Mouse (Mus musculus) MEL (cell line): ENCODE results near the gene Tmem108. TPM values are rescaled to one million over a fixed set of nuclear protein-coding genes. Genes with fewer than 3 reads are reported as not detected.

Source experiments
- DNase-seq: peaks from one replicate; pipeline ENCODE4 v3.0.0; 2011; ENCODE audit warnings: low read depth, low spot score
- H3K27ac ChIP-seq: 2 replicates; pipeline ENCODE4 v1.5.1; 2012; ENCODE audit warnings: low read depth, mild to moderate bottlenecking, control low read depth, low read length, moderate library complexity; ENCODE audit not compliant: control insufficient read depth
- H3K27me3 ChIP-seq, 2 experiments: fragments of 150-350 bp in 1 of 2; sonication (generic) in 1 of 2; 2 replicates each; pipeline ENCODE4 v1.6.1; 2012; ENCODE audit warnings: low read length in 2 of 2, mild to moderate bottlenecking in 2 of 2, improper control_type of control experiment in 1 of 2, moderate library complexity in 1 of 2; ENCODE audit not compliant: insufficient read depth in 2 of 2, control insufficient read depth in 1 of 2
- H3K36me3 ChIP-seq, 2 experiments: 2 replicates each; pipeline ENCODE4 v1.6.1; 2012 to 2014; ENCODE audit warnings: low read length in 2 of 2, improper control_type of control experiment in 1 of 2, inconsistent platforms in 1 of 2, mild to moderate bottlenecking in 1 of 2; ENCODE audit not compliant: insufficient read depth in 2 of 2, control insufficient read depth in 1 of 2
- H3K4me1 ChIP-seq, 2 experiments: fragments of 150-350 bp in 1 of 2; sonication (generic) in 1 of 2; 2 replicates each; pipeline ENCODE4 v1.6.1; 2012; ENCODE audit warnings: low read length in 2 of 2, improper control_type of control experiment in 1 of 2, mild to moderate bottlenecking in 1 of 2; ENCODE audit not compliant: insufficient read depth in 2 of 2, control insufficient read depth in 1 of 2
- H3K4me3 ChIP-seq, 2 experiments: fragments of 150-350 bp in 1 of 2; sonication (generic) in 1 of 2; 2 replicates each; pipeline ENCODE4 v1.5.1; 2012; ENCODE audit warnings: low read depth in 2 of 2, low read length in 2 of 2, mild to moderate bottlenecking in 2 of 2, moderate library complexity in 2 of 2, control low read depth in 1 of 2, improper control_type of control experiment in 1 of 2; ENCODE audit not compliant: control insufficient read depth in 1 of 2, insufficient read depth in 1 of 2
- H3K79me2 ChIP-seq: 2 replicates; pipeline ENCODE4 v1.6.1; 2012; ENCODE audit warnings: mild to moderate bottlenecking, low read length, moderate library complexity; ENCODE audit not compliant: control insufficient read depth, poor library complexity, insufficient read depth
- H3K9ac ChIP-seq: 2 replicates; pipeline ENCODE4 v1.6.1; 2012; ENCODE audit warnings: low read depth, mild to moderate bottlenecking, control low read depth, low read length, moderate library complexity; ENCODE audit not compliant: control insufficient read depth, poor library complexity, severe bottlenecking
- H3K9me3 ChIP-seq: fragments of 150-350 bp; sonication (generic); replicated peaks from 2 replicates; pipeline ENCODE4 v1.6.1; 2012; ENCODE audit warnings: mild to moderate bottlenecking, low read length, improper control_type of control experiment, moderate library complexity; ENCODE audit not compliant: insufficient read depth
- BHLHE40 ChIP-seq: IDR thresholded peaks from 2 replicates; pipeline ENCODE4 v1.6.1; 2012; ENCODE audit warnings: low read depth, mild to moderate bottlenecking, inconsistent platforms, low read length, improper control_type of control experiment, borderline replicate concordance
- ELF1 ChIP-seq: IDR thresholded peaks from 2 replicates; pipeline ENCODE4 v1.6.1; 2014; ENCODE audit warnings: low read depth, mild to moderate bottlenecking, inconsistent platforms, low read length, improper control_type of control experiment, moderate library complexity
- EP300 ChIP-seq, 2 experiments: IDR thresholded peaks; 2 replicates each; pipeline ENCODE4 v1.6.1; 2011; ENCODE audit warnings: improper control_type of control experiment in 2 of 2, low read length in 2 of 2, low read depth in 1 of 2, mild to moderate bottlenecking in 1 of 2
- HCFC1 ChIP-seq: IDR thresholded peaks from 2 replicates; pipeline ENCODE4 v1.6.1; 2012; ENCODE audit warnings: low read depth, mild to moderate bottlenecking, inconsistent platforms, low read length, improper control_type of control experiment, moderate library complexity
- KAT2A ChIP-seq: conservative IDR thresholded peaks from 2 replicates; pipeline ENCODE4 v1.6.1; 2012; ENCODE audit warnings: low read depth, low read length, improper control_type of control experiment, inconsistent platforms
- MAZ ChIP-seq: IDR thresholded peaks from 2 replicates; pipeline ENCODE4 v1.6.1; 2012; ENCODE audit warnings: low read depth, mild to moderate bottlenecking, inconsistent platforms, low read length, improper control_type of control experiment
- MEF2A ChIP-seq: IDR thresholded peaks from 2 replicates; pipeline ENCODE4 v1.6.1; 2014; ENCODE audit warnings: low read depth, mild to moderate bottlenecking, inconsistent platforms, low read length, improper control_type of control experiment; ENCODE audit not compliant: poor library complexity, insufficient replicate concordance, severe bottlenecking; ENCODE audit errors: extremely low read depth
- MYB ChIP-seq: IDR thresholded peaks from 2 replicates; pipeline ENCODE4 v1.6.1; 2011; ENCODE audit warnings: mild to moderate bottlenecking, low read depth, low read length, improper control_type of control experiment
- MYC ChIP-seq: IDR thresholded peaks from 2 replicates; pipeline ENCODE4 v1.6.1; 2011; ENCODE audit warnings: low read depth, mild to moderate bottlenecking, low read length, improper control_type of control experiment, moderate library complexity
- NRF1 ChIP-seq: IDR thresholded peaks from 2 replicates; pipeline ENCODE4 v1.6.1; 2014; ENCODE audit warnings: low read depth, mild to moderate bottlenecking, inconsistent platforms, low read length, improper control_type of control experiment, moderate library complexity; ENCODE audit not compliant: poor library complexity, insufficient read depth, severe bottlenecking
- POLR2A ChIP-seq, 2 experiments: IDR thresholded peaks; 2 replicates each; pipeline ENCODE4 v1.6.1; 2011 to 2012; ENCODE audit warnings: low read length in 2 of 2, mild to moderate bottlenecking in 2 of 2, control low read depth in 1 of 2, improper control_type of control experiment in 1 of 2, low read depth in 1 of 2, moderate library complexity in 1 of 2; ENCODE audit not compliant: control insufficient read depth in 1 of 2, insufficient read depth in 1 of 2, poor library complexity in 1 of 2
- POLR2AphosphoS5 ChIP-seq: IDR thresholded peaks from 2 replicates; pipeline ENCODE4 v1.6.1; 2012; ENCODE audit warnings: low read depth, borderline replicate concordance, mild to moderate bottlenecking, inconsistent platforms, low read length, moderate library complexity, mixed read lengths
- SIN3A ChIP-seq: IDR thresholded peaks from 2 replicates; pipeline ENCODE4 v1.6.1; 2012; ENCODE audit warnings: low read length, improper control_type of control experiment, inconsistent platforms
- TAL1 ChIP-seq: IDR thresholded peaks from 2 replicates; pipeline ENCODE4 v1.6.1; 2012; ENCODE audit warnings: mild to moderate bottlenecking, inconsistent platforms, low read length, moderate library complexity, mixed read lengths
- TBP ChIP-seq: IDR thresholded peaks from 2 replicates; pipeline ENCODE4 v1.8.0; 2011; ENCODE audit warnings: low read depth, low read length, improper control_type of control experiment
- TCF12 ChIP-seq: IDR thresholded peaks from 2 replicates; pipeline ENCODE4 v1.6.1; 2014; ENCODE audit warnings: low read depth, mild to moderate bottlenecking, inconsistent platforms, low read length, improper control_type of control experiment, moderate library complexity
- USF1 ChIP-seq: IDR thresholded peaks from 2 replicates; pipeline ENCODE4 v1.6.1; 2014; ENCODE audit warnings: low read depth, mild to moderate bottlenecking, inconsistent platforms, low read length, improper control_type of control experiment, moderate library complexity
- USF2 ChIP-seq, 2 experiments: IDR thresholded peaks; 2 replicates each; pipeline ENCODE4 v1.6.1; 2011 to 2012; ENCODE audit warnings: improper control_type of control experiment in 2 of 2, low read length in 2 of 2, borderline replicate concordance in 1 of 2, inconsistent platforms in 1 of 2, low read depth in 1 of 2, mild to moderate bottlenecking in 1 of 2; ENCODE audit not compliant: insufficient read depth in 1 of 2
- ZKSCAN1 ChIP-seq: IDR thresholded peaks from 2 replicates; pipeline ENCODE4 v1.6.1; 2012; ENCODE audit warnings: low read depth, mild to moderate bottlenecking, inconsistent platforms, low read length, improper control_type of control experiment, moderate library complexity
- ZNF384 ChIP-seq: IDR thresholded peaks from 2 replicates; pipeline ENCODE4 v1.6.1; 2012; ENCODE audit warnings: low read depth, mild to moderate bottlenecking, inconsistent platforms, low read length, improper control_type of control experiment
- polyA plus RNA-seq, 2 experiments: library from polyadenylated mRNA; stranded (reverse) in 1 of 2; unstranded in 1 of 2; fragments of >175 nt in 1 of 2; fragments of >200 nt in 1 of 2; gene quantifications; 2 replicates each; pipeline versions ENCODE4 v1.2.1 to v1.2.4; 2012; ENCODE audit warnings: low replicate concordance in 2 of 2, low read depth in 1 of 2; ENCODE audit not compliant: insufficient read length in 2 of 2, insufficient read depth in 1 of 2, missing spikeins in 1 of 2
- total RNA-seq: library from RNA; depleted of rRNA; stranded (reverse); fragments of 300-350 nt; gene quantifications from 2 replicates; pipeline ENCODE4 v1.2.3, GENCODE M21; 2012

Gene Tmem108
- total and polyA plus RNA-seq, 3 experiments, result not detected

- H3K79me2 ChIP-seq, result no peaks in the 10 kb centered on the region
- no peak overlapping the region for H3K9ac ChIP-seq
- no peak overlapping the region for H3K4me3 ChIP-seq
- TF ChIP-seq ELF1 (no peak), SIN3A (no peak), ZKSCAN1 (no peak), TBP (no peak), MEF2A (no peak), NRF1 (no peak), POLR2A (IDR thresholded peaks at IDR 0.05; ENCODE audit: control insufficient read depth in 1 of 2, insufficient read depth in 1 of 2, low read depth in 1 of 2, low read length in 2 of 2, poor library complexity in 1 of 2) (no peak), ZNF384 (no peak), TAL1 (no peak), POLR2AphosphoS5 (no peak), BHLHE40 (no peak), TCF12 (no peak), MAZ (no peak), MYB (no peak), USF2 (IDR thresholded peaks at IDR 0.05; ENCODE audit: borderline replicate concordance in 1 of 2, insufficient read depth in 1 of 2, low read depth in 1 of 2, low read length in 2 of 2) (no peak), EP300 (IDR thresholded peaks at IDR 0.05; ENCODE audit: low read depth in 1 of 2, low read length in 2 of 2) (no peak), USF1 (no peak)
- no peaks in the 10 kb centered on the region for H3K36me3 ChIP-seq
- no peaks in the 10 kb centered on the region for H3K4me1 ChIP-seq
- no peaks in the 10 kb centered on the region for H3K27me3 ChIP-seq
- no peaks in the 10 kb centered on the region for H3K9me3 ChIP-seq
- DNase-seq, result no peak
- H3K27ac ChIP-seq, result no peak overlapping the region
These were observed 3.4 kb downstream of the Tmem108 start for GRCm38 (mm10) chr9:103758246-103758645.

- H3K9me3 ChIP-seq, result no peaks in the 10 kb centered on the region
- no peaks in the 10 kb centered on the region for H3K36me3 ChIP-seq
- H3K27me3 ChIP-seq, result no peaks in the 10 kb centered on the region
- no peak overlapping the region for H3K4me3 ChIP-seq
- no peak for TF ChIP-seq HCFC1
- TF ChIP-seq MYC, result no peak
- TF ChIP-seq KAT2A, result no peak
- TF ChIP-seq, all 39 proteins: peak for 0
- Histone ChIP-seq H3K27ac (no peak overlapping the region), H3K9ac (no peak overlapping the region), H3K4me1 (no peaks in the 10 kb centered on the region), H3K79me2 (no peaks in the 10 kb centered on the region)
- no peak for DNase-seq
These were observed 9.0 kb downstream of the Tmem108 start for GRCm38 (mm10) chr9:103752618-103753017.
